Mouse (Mus musculus) G1E (cell line): ENCODE data around the gene Carmil3.

Experiments used
- CTCF ChIP-seq: IDR thresholded peaks from 2 replicates; pipeline ENCODE4 v1.5.1; 2012; ENCODE audit warnings: low read depth, low read length, inconsistent platforms, mixed read lengths
- GATA1 ChIP-seq: IDR thresholded peaks from 2 replicates; pipeline ENCODE4 v1.6.1; 2012; ENCODE audit warnings: borderline replicate concordance, low read length, inconsistent platforms, mixed read lengths
- POLR2AphosphoS5 ChIP-seq: IDR thresholded peaks from 2 replicates; pipeline ENCODE4 v1.6.1; 2012; ENCODE audit warnings: low read depth, low read length, inconsistent platforms; ENCODE audit not compliant: insufficient replicate concordance
- TAL1 ChIP-seq: conservative IDR thresholded peaks from 2 replicates; pipeline ENCODE4 v1.6.1; 2012; ENCODE audit warnings: low read depth, low read length, inconsistent platforms, mixed read lengths

GRCm38 (mm10) chr14:55468301-55468741, 22.1 kb upstream of the Carmil3 start:
- TF ChIP-seq CTCF (no peak), GATA1 (no peak), POLR2AphosphoS5 (no peak), TAL1 (no peak)
